Mouse (Mus musculus): ENCODE results near the gene Olfr1347.

DNA sequence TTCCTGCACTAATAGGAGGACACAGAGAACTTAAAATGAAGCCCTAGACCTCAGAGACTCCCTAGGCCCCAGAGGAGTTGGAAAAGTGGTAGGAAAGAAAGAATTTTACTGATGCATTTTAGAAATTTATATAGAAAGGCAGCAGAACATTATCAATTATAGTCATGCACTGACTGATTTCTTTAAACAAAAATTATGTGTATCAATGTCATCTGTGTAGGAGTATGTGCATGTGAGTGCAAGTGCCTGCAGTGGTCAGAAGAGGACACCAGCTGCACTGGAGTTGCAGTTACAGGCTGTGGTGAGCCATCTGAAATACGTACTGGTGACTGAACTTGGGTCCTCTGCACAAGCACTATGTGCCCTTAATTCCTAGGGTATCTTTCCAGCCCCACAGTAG, at the start of gene Olfr1347:
- no peak for TF ChIP-seq CTCF (IDR thresholded peaks at IDR 0.05; ENCODE audit: control insufficient read depth, insufficient read depth, insufficient replicate concordance, low read depth, low read length)
- no peak for TF ChIP-seq POLR2A (IDR thresholded peaks at IDR 0.05; ENCODE audit: control insufficient read depth, low read depth, low read length)

All from testis, adult 2 months (tissue).